Mouse (Mus musculus) kidney, embryonic 16.5 days (tissue): ENCODE data around the gene Elf4. TPM values are rescaled to one million over a fixed set of nuclear protein-coding genes. Genes with fewer than 3 reads are reported as not detected.

Source experiments
- ATAC-seq: fragments of 200-750 bp; cut with Nextera tagmentation; 2 replicates; pipeline ENCODE4 v1.8.0; 2017; ENCODE audit warnings: moderate TSS enrichment; ENCODE audit not compliant: low FRiP score, low TSS enrichment
- H3K27ac ChIP-seq: fragments of 300-500 bp; sonication (generic); 2 replicates; pipeline ENCODE4 v1.5.1; 2014; ENCODE audit warnings: low read length
- H3K27me3 ChIP-seq: fragments of 300-500 bp; sonication (generic); 2 replicates; pipeline ENCODE4 v1.6.1; 2014; ENCODE audit warnings: low read length, control low read depth, mixed read lengths; ENCODE audit not compliant: insufficient read depth
- H3K36me3 ChIP-seq: fragments of 300-500 bp; sonication (generic); 2 replicates; pipeline ENCODE4 v1.6.1; 2014; ENCODE audit warnings: low read length, control low read depth, mixed read lengths; ENCODE audit not compliant: insufficient read depth
- H3K4me1 ChIP-seq: fragments of 300-500 bp; sonication (generic); 2 replicates; pipeline ENCODE4 v1.6.1; 2014; ENCODE audit warnings: low read length, control low read depth, mixed read lengths; ENCODE audit not compliant: insufficient read depth
- H3K4me2 ChIP-seq: fragments of 300-500 bp; sonication (generic); replicated peaks from 2 replicates; pipeline ENCODE4 v1.6.1; 2014; ENCODE audit warnings: low read depth, low read length
- H3K4me3 ChIP-seq: fragments of 300-500 bp; sonication (generic); 2 replicates; pipeline ENCODE4 v1.5.1; 2014; ENCODE audit warnings: mild to moderate bottlenecking, low read length
- H3K9ac ChIP-seq: fragments of 300-500 bp; sonication (generic); replicated peaks from 2 replicates; pipeline ENCODE4 v1.6.1; 2014; ENCODE audit warnings: low read length
- H3K9me3 ChIP-seq: fragments of 300-500 bp; sonication (generic); 2 replicates; pipeline ENCODE4 v1.6.1; 2016; ENCODE audit warnings: low read length, control low read depth
- WGBS: fragments of 180-500 bp; shearing (Covaris S2); extraction: QIAGEN DNeasy Blood & Tissue Kit; methylation state at CpG from one replicate; pipeline ENCODE4 v1.1.7; 2014; 5-methylcytosine and 5-hydroxymethylcytosine counted together
- polyA plus RNA-seq: library from polyadenylated mRNA; unstranded; fragments of >200 nt; fragmentation: Nextera tagmentation; extraction: Ambion mirVana; gene quantifications from 2 replicates; pipeline ENCODE4 v1.2.1, GENCODE M21; 2015

The Elf4 gene
- polyA plus RNA-seq, 1 experiment from 2014 or later: 5.1 TPM

GRCm38 (mm10) chrX:48460496-48460895 is 2.4 kb downstream of the Elf4 start:
- no peak overlapping the region for H3K27ac ChIP-seq
- no peak overlapping the region for H3K4me3 ChIP-seq
- 77% methylated on average over 7 of the region's 7 CpGs for WGBS
- no peak overlapping the region for H3K9ac ChIP-seq
- H3K27me3 ChIP-seq: peaks cover 3% of the 10 kb centered on the region; the same call in 1 of the 2 replicates
- no peak overlapping the region for H3K4me2 ChIP-seq
- no peaks in the 10 kb centered on the region for H3K9me3 ChIP-seq
- no peaks in the 10 kb centered on the region for H3K4me1 ChIP-seq
- ATAC-seq: no peak
- no peaks in the 10 kb centered on the region for H3K36me3 ChIP-seq

- Histone ChIP-seq H3K4me1 (no peaks in the 10 kb centered on the region), H3K4me3 (no peak overlapping the region), H3K4me2 (no peak overlapping the region), H3K9ac (no peak overlapping the region), H3K27me3 (peaks cover 3% of the 10 kb centered on the region; the same call in 1 of the 2 replicates), H3K9me3 (no peaks in the 10 kb centered on the region), H3K27ac (no peak overlapping the region), H3K36me3 (no peaks in the 10 kb centered on the region)
- 68% methylated on average over 6 of the region's 6 CpGs for WGBS
- ATAC-seq: no peak
These were observed 6.0 kb downstream of the Elf4 start for GRCm38 (mm10) chrX:48456956-48457355.

DNA sequence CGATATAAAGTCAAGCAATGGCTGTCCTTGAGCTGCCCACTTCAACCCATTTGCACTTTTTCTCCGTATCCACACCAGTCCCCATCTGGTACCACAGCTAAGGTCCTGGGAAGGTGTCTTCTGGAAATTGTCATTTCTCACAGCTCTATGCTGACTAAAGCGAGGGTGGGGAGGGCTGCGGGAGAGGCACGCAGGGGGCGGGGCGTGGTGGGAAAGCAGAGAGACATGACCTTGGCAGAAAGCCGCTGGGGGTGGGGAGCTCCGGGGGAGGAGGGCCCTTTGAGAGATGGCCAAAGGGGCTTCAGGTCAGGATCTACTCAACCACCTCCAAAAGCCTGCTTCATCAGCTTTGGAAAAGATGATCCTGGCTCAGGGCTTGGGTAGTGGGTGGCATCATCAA is 7.9 kb downstream of the Elf4 start:
- ATAC-seq: no peak
- Histone ChIP-seq H3K4me3 (peak overlapping the region; percentile 55; the same call in 1 of the 2 replicates), H3K9me3 (no peaks in the 10 kb centered on the region), H3K4me1 (peaks cover 1% of the 10 kb centered on the region; the same call in 1 of the 2 replicates), H3K27me3 (no peaks in the 10 kb centered on the region), H3K27ac (no peak overlapping the region), H3K4me2 (peak overlapping the region; percentile 51), H3K36me3 (no peaks in the 10 kb centered on the region), H3K9ac (no peak overlapping the region)
- WGBS: 43% methylated on average over 9 of the region's 9 CpGs

- peak overlapping the region; percentile 51 for H3K4me2 ChIP-seq
- peaks cover 6% of the 10 kb centered on the region; the same call in 1 of the 2 replicates for H3K4me1 ChIP-seq
- no peaks in the 10 kb centered on the region for H3K36me3 ChIP-seq
- no peaks in the 10 kb centered on the region for H3K27me3 ChIP-seq
- H3K27ac ChIP-seq: no peak overlapping the region
- 19% methylated on average over 18 of the region's 21 CpGs for WGBS
- H3K9ac ChIP-seq: 0 out of 2 replicates have a peak overlapping the region, but pooled peaks have one; percentile 46
- H3K9me3 ChIP-seq: no peaks in the 10 kb centered on the region
- ATAC-seq: peak; percentile 79
- H3K4me3 ChIP-seq: peak overlapping the region; percentile 55
These were observed 8.4 kb downstream of the Elf4 start for GRCm38 (mm10) chrX:48454495-48454878.

- peak overlapping the region; percentile 55 for H3K4me3 ChIP-seq
- no peaks in the 10 kb centered on the region for H3K36me3 ChIP-seq
- peak overlapping the region; percentile 29; the same call in 1 of the 2 replicates for H3K27ac ChIP-seq
- H3K4me1 ChIP-seq: peaks cover 6% of the 10 kb centered on the region; the same call in 1 of the 2 replicates
- no peaks in the 10 kb centered on the region for H3K27me3 ChIP-seq
- H3K9ac ChIP-seq: peak overlapping the region; percentile 67
- no peaks in the 10 kb centered on the region for H3K9me3 ChIP-seq
- WGBS: 20% methylated on average over 40 of the region's 91 CpGs
- peak; percentile 85 for ATAC-seq
- H3K4me2 ChIP-seq: peak overlapping the region; percentile 51
These were observed 9.0 kb downstream of the Elf4 start for GRCm38 (mm10) chrX:48453736-48454494.

DNA sequence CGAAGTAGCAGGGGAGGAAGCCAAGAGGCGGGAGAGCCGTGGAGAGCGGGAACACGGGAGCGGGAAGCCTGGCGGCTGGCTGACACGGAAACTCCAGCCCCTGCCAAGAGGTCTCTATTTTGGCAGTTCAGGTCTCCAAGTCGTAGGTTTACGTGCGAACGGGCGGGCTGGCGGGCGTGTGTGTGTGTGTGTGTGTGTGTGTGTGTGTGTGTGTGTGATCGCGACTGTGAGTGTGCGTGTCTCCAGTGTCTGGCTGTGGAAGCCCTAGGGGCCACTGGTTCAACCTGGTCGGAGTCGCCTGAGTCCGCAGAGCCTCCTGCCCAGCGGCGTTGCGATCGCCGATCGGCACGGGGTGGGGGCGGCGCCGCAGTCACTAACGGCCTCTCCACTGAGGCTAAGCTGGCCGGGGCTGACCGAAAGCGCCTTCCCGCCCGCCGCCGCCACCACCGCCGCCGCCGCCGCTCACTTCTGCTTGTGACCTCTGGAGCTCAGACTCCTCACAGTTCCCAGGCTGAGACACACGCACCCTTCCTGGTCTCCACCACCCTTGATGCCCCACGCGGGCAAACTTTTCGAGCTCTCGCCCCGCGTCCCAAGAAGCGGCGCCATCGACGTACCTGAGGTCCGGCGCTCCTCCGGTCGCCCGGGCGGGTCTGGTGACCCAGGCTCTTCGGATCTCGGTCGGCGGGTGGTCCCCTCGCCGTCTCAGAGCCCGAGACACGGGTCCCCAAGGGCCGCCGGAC is 9.8 kb downstream of the Elf4 start:
- Histone ChIP-seq H3K9me3 (no peaks in the 10 kb centered on the region), H3K27me3 (no peaks in the 10 kb centered on the region), H3K9ac (peak overlapping the region; percentile 67), H3K4me1 (peaks cover 6% of the 10 kb centered on the region; the same call in 1 of the 2 replicates), H3K36me3 (no peaks in the 10 kb centered on the region), H3K4me3 (peak overlapping the region; percentile 55), H3K4me2 (peak overlapping the region; percentile 51), H3K27ac (peak overlapping the region; percentile 29; the same call in 1 of the 2 replicates)
- 23% methylated on average over 64 of the region's 71 CpGs for WGBS
- peak; percentile 40 for ATAC-seq

DNA sequence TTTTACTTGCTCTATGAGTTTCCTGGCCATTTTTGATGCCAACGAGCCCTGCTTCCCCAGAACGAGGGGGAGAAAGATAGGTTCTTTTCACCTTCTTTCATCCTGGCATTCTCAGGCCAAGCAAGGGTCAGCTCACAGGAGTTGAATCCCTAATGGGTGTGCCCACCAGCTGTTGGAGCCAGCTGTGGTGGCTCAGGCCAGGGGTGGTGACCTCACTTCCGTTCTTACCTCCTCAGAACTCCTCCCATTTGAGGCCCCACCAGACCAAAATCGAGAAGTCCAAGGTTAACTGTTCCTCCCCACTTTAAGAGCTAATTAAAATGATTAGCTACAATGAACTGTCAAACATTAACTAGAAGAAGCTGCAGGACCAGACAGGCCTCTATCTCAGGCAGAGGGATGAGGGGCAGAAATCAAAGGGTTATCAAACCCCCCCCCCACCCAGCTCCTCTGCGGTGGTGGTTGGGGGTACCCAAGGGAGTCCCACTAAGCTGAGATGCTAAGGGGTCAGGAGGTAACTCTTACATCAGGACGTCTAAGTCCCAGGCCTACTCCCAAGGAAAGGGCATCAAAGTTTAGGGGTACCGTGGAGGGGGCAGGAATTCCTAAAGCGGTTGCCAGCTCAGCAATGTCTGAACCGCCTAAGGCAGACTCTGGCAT is 10.6 kb downstream of the Elf4 start:
- H3K4me3 ChIP-seq: peak overlapping the region; percentile 55
- 0 out of 2 replicates have a peak, but pooled peaks have one; percentile 7 for ATAC-seq
- no peaks in the 10 kb centered on the region for H3K36me3 ChIP-seq
- no peaks in the 10 kb centered on the region; the same call in 1 of the 2 replicates for H3K27me3 ChIP-seq
- H3K4me2 ChIP-seq: peak overlapping the region; percentile 51
- 29% methylated on average over 9 of the region's 9 CpGs for WGBS
- 0 out of 2 replicates have a peak overlapping the region, but pooled peaks have one; percentile 67 for H3K9ac ChIP-seq
- H3K9me3 ChIP-seq: no peaks in the 10 kb centered on the region
- H3K4me1 ChIP-seq: peaks cover 6% of the 10 kb centered on the region; the same call in 1 of the 2 replicates
- no peak overlapping the region for H3K27ac ChIP-seq

GRCm38 (mm10) chrX:48449646-48450045 is 13.3 kb downstream of the Elf4 start:
- H3K36me3 ChIP-seq: no peaks in the 10 kb centered on the region
- no peak overlapping the region for H3K4me2 ChIP-seq
- H3K27ac ChIP-seq: no peak overlapping the region
- H3K9ac ChIP-seq: no peak overlapping the region
- peaks cover 6% of the 10 kb centered on the region; the same call in 1 of the 2 replicates for H3K4me1 ChIP-seq
- 37% methylated on average over 10 of the region's 10 CpGs for WGBS
- H3K4me3 ChIP-seq: no peak overlapping the region
- no peak for ATAC-seq
- H3K9me3 ChIP-seq: no peaks in the 10 kb centered on the region
- no peaks in the 10 kb centered on the region; the same call in 1 of the 2 replicates for H3K27me3 ChIP-seq

- no peak overlapping the region for H3K4me3 ChIP-seq
- no peak for ATAC-seq
- peaks cover 1% of the 10 kb centered on the region; the same call in 1 of the 2 replicates for H3K4me1 ChIP-seq
- no peaks in the 10 kb centered on the region; the same call in 1 of the 2 replicates for H3K27me3 ChIP-seq
- no peak overlapping the region for H3K9ac ChIP-seq
- no peaks in the 10 kb centered on the region for H3K9me3 ChIP-seq
- 89% methylated on average over 4 of the region's 4 CpGs for WGBS
- H3K27ac ChIP-seq: no peak overlapping the region
- H3K4me2 ChIP-seq: no peak overlapping the region
- no peaks in the 10 kb centered on the region for H3K36me3 ChIP-seq
These were observed 18.3 kb downstream of the Elf4 start for GRCm38 (mm10) chrX:48444677-48445076.
